Mouse (Mus musculus) layer of hippocampus, adult 9-10 months (tissue): Measurements from ENCODE around the gene Alox12b.

Experiments
- DNase-seq: peaks from one replicate; pipeline ENCODE4 v3.0.0; 2022; ENCODE audit warnings: low spot score

The Alox12b gene

DNA sequence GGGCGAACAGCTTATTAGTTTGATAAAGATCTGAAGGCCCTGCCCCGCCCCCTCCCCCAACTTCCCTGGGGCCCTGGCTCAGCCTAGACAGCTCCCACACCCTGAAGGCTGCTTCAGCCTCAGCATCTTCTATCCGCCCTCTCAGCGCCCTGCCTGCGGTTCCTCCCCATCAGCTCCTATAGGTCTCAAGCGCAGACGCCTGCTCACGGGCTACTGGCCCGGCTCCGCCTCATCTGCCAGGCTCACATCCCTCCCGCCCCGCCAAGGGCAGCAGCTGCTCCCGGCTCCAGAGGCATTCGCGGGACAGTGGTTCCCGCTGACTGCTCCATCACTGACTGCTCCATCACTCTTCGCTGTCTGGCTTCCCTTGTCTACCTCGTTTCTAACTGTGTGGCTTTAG, at the start of gene Alox12b:
Alox12b (plus strand) TSS at position 190 of the 400 bp plus-strand sequence.
- DNase-seq, result no peak

DNA sequence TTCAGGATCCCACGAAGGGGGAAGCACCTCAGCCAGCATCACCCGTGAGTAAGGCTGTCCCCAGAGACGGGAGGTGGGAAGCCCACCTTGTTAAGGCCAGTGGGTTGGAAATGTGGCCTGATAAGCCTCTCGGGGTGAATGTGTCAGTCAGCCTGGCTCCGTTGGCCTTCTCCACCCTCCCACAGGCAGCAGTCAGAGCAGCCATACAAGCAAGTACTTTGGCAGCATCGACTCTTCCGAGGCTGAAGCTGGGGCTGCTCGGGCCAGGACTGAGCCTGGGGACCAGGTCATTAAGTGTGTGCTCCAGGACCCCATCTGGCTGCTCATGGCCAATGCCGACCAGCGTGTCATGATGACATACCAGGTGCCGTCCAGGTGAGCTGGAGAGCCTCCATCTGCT, 49.1 kb upstream of the Alox12b start:
- no peak for DNase-seq

DNA sequence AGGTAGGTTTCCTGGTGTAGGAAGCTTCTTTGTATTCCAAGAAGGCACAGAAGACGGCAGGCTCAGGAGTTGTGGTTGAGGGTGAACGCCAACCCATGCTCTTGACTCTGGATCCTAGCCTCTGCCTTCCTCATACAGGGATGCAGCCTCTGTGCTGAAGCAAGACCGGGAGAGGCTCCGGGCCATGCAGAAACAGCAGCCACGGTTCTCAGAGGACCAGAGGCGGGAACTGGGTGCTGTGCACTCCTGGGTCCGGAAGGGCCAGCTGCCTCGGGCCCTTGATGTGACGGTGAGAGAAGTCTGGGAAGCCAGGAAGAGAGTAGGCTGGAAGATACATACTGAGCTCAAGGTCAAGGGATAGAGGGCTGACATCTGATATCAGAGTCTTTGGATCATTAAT, 48.6 kb upstream of the Alox12b start:
- no peak for DNase-seq

DNA sequence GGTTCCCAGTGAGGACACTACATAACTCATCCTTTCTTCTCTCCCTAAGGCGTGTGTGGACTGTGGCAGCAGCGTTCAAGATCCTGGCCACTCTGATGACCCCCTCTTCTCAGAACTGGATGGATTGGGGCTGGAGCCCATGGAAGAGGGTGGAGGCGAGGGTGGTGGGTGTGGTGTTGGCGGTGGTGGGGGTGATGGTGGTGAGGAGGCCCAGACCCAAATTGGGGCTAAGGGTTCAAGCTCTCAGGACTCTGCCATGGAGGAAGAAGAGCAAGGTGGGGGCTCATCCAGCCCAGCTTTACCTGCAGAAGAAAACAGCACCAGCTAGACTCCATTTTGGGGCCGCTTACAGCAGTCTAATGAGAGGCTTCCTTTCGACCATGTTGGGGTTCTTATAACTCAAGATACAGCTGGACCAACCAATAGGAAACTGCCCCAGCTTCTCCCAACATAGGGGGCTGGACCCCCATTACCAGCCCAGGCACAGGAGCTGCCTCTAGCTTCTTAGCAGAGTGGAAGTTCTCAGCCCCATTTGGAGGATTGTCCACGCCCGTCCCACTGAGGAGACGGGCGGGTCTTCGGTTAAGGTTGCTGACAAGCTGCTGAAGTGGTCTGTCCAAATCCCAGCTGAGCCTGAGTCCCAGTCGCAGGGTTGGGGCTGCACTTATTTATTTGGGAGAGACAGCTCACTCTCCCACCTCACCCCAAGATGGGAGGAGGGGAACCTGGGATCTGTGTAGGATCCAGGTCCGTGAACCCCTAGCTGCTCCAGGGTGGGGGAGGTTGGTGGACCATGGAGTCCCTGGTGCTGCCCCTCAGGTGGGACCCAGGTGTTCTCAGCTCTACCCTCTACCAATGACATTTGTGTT, 47.5 kb upstream of the Alox12b start:
- DNase-seq, result no peak

DNA sequence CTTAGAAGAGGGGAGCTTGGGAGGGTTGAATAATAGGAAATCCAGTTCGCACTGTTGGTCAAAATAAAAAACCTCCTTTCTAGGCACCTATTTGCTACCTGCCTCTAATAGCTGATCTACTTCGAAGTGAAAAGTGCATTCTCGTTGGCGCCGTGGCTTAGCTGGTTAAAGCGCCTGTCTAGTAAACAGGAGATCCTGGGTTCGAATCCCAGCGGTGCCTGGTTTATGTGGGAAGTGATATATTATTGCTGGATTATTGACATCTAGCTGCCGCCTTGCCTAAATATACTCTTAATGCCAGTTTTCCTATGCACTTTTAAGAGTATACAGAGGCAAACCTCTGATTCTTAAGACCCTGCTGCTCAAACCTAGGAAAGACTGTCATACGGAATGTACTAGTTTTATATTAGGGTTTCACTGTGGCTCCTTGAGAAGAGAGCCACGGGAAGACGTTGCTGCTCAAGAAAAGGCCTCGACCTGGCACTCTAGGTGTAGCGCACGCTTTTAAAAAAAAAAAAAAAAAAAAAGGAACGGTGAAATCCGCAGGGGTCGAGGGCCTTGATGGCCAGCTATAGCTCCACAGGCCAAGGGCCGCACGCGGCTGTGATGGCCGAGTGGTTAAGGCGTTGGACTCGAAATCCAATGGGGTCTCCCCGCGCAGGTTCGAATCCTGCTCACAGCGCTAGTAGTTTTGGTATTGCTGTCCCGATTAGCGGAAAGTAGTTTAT, 46.3 kb upstream of the Alox12b start:
- DNase-seq, result peak; percentile 81

DNA sequence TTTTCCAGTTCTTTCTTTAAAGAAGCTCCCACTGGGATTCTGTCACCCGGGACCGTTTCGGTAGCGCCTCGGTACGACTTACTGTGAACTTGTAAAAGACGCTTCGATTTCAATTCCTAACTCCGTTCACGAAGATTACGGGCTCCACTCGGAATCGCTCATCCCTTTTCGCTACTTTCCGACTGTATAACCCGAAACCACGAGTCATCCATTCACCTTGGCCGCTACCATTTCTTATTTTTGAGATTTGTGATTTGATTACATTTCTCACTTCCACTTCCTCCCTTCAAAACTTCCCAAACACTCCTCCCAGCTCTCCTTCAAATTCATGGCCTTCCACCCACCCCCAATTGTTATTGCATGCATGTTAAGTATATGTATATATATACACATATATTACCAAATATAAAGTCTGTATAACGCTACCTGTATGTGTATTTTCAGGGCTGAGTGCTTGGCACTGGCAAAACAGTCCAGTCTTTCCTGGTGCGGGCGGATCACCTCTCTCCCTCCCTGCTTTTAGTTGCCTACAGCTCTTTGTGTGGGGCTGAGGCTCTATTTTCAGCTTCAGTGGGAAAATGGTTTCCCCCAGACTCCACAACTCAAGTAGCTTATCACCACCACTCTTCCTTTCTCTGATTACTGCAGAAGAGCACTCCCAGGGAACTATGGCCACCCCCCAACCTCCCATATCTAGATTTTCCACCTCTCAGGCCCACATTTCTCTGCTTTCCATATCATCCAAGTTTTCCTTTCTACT, 45.6 kb upstream of the Alox12b start:
- DNase-seq, result no peak

DNA sequence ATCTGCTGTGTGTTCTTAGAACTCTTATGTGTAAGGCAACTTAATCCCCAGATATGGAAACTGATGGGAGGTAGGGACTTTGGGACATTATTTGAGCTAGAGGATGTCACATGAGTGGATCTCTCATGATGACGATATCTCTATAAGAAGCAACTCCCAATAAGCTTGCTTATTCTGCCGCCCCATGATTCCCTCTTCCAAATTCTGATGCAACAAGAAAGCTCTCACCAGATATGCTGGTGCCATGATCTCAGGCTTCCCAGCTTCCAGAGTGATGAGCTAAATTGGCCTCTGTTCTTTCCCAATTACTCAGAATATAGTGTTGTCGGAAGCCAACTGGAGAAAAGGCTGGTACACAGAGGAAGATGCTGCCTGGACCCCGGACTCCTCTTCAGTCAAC, 44.9 kb upstream of the Alox12b start:
- no peak for DNase-seq

DNA sequence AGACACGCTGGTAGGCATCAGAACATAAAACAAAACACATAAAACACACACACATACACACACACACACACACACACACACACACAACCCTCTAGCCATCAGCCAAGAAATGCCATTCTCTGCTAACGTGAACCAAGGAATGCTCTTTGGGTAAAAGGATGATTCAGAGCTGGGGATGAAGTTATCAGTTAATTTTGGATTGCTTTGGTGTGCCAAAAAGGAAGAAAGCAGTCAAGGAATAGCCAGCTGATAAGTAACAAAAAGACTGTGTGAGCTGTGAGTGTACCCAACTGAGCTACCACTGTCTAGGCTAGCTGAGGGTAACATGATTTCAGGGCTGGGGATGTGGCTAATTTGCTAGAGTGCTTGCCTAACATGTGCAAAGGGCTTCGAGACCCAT, 42.8 kb upstream of the Alox12b start:
- no peak for DNase-seq

DNA sequence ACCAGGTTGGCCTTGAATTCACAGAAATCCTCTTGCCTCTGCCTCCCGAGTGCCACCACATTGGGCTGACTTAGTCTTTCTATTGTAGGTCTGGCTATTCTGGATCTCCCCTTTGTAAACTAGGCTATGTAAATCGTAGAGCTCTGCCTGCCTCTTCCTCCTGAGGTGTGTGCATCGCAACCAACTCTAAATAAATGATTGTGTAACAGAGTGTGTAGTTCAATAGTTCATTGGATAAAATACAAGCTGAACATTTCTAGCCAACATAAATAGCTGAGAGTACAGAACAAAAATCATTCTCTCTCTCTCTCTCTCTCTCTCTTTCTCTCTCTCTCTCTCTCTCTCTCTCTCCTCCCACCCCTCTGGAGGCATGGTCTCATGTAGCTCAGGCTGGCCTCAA, 42.2 kb upstream of the Alox12b start:
- DNase-seq, result no peak

DNA sequence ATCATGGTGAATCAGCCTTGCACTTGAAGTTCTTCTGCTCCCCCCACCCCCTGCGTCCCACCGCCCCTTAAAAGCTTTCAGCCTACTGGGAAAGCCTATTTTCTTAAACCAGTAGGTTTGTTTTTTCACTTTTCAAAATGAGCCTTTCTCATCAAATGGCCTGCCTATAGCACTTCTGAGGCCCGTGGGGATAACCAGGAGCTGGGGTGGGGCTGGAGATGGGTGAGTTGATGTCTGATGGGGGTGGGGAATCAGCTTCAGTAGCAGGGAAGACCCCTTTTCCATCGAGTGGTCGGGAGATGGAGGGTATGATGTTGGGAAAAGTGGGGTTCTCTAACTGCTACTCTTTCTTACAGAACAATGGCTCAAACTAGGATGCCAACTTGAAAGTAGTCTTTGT, 39.9 kb upstream of the Alox12b start:
- DNase-seq, result no peak

DNA sequence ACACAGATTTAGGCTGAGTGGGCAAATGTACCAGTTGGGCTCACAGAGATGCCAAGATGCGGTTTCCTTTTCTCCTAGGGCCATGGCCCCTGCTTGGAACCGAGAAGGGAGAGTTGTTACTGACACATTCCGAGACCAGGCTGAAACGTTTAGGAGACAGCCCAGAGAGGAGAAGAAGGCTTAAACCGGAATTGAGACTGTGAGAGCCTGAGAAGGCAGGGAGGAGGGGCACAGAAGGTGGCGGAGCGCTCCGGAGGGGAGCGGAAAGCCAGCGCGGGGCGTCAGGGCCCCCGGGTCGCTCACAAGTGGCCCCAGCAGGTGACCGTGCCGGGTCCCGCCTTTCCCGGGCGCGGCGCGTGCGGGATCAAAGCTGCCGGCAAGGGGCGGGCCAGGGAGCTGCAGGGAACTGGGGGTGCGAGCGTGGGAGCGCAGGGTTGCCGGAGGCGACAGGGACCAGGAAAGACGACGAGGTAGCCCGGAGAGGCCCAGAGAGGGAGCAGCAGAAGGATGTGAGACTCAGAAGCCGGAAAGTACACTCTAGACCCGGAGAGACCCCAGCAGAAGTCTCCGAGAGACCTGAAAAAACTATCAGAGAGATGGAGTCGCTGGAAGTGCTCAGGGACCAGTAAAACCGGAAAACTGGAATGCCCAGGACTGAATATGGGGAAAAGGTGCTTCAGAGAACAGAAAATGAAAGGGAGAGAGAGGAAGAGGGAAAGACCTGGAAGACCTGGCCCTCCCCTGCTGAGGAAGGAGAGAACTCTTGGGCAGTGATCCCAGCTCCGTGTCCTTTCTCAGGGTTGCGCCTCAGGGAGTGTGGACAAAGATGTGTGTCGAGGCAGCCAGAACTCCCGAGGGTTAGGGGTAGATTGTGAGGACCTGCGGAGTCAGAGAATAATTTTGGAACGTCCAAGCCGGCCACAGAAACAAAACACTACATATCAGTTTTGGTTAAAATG, 38.8 kb upstream of the Alox12b start:
- no peak for DNase-seq

DNA sequence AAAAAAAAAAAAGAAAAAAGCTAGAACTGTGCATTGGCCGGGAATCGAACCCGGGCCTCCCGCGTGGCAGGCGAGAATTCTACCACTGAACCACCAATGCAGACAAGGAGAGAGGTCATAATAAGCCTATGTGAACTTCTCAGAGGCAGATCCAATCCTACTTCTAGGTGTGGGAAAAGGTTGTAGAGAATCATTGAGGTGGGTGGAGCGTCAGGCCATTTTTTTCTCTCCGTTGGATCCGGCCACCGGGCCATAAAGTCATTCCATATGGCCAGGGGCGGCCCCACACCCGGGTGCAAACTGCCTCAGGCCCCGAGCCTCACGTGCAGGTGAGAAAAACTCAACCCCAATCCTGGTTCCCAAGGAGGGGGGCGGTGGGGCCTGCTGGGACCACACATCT, 38.0 kb upstream of the Alox12b start:
- DNase-seq, result peak; percentile 89

DNA sequence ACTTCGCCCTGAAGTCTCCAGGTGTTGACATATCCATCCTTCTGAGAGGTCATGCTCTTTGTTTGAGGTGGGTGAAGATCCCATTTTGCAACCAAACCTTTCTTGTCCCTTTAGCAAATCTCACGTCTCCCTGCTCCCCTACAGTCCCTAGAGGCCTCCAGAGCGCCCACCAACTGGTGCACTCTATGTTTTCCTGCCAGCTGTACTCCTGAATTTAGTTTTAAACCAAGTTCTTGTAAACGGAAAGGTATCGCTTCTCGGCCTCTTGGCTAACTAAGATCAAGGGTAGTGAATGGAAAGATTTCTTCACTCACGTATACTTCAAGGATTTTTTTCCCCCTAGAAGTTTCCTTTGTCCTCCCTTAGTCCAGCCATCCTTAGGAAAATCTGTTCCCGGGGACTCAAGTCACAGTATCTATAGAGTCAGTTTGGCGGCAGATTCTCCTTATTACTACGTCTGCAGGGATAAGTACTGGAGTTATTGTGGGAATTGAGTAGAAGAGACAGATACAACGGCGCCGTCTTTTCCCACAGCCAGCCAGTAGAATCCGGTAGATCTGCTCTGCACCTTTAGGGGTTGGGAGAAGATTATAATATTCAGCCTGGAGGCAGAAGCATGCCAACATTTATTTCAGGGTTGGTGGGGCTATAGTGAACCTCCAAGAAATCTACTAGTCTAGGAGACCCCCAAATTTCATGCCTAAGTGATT, 37.2 kb upstream of the Alox12b start:
- DNase-seq, result no peak

DNA sequence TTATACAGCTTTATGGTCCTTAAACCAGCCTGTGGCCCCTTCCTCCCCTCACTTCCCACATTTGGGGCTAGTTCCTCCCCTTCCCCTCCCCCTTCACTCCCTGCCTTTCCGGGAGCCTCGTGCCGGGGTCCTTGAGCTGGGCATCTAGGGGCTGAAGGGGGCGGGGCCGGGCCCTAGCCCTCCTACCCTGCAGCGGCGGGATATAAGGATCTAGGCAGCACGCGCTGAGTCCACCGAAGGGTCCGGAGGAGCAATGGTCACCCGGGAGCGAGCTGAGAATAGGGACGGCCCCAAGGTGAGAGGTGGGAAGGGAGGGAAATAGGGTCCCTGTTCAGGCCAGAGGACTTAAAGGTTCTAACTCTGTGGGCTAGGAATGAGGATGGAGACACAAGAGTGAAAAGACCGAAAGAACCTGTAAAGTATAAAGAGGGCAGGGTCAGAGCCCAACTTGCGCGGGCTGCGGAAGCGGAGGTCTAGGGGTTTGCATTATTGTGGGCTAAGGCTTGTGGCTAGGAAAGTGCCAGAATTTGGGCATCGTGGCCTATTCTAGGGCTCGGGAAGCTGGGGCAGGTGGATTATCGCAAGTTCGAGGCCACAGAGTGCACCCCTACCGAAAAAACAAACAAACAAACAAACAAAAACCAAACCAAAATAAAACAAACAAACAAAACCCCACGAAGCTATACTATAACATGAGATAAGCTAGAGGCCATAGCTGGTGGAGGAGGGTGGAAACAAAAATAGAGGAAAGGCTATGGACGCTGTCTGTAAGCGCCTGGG, 36.4 kb upstream of the Alox12b start, which contains the start of gene Hes7:
Hes7 (plus strand) TSS at position 184 of the 780 bp plus-strand sequence.
- no peak for DNase-seq

DNA sequence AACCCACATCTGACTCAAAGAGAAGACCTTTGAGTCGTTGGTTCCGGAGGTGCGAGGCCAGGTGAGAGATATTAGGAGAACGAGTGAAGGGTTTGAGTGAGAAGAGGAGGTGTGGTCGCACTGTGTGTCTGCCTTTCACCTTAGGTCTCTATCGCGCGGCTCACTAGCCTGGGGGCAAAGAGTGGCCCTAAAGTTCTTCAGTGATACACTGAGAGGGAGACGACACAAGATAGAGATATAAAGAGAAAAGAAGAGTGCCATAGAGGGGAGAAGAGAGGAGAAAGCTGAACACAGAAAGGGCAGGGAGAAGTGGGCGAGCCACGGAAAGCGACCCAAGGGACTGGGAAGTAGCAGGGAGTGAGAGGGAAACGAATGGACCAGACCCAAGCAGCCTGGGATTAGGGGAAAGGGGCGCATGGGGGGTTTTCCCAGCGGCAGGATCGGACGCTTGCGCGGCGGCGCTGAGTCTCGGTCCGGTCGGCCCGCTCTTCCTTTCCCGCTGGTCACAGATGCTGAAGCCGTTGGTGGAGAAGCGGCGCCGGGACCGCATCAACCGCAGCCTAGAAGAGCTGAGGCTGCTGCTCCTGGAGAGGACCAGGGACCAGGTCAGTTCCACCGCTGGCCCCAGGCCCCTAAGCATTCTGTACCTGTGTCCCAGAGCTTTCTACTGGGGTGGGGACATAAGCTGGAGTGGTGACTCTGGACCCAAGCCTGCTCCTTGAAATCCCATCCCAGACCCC, 35.6 kb upstream of the Alox12b start:
- no peak for DNase-seq

DNA sequence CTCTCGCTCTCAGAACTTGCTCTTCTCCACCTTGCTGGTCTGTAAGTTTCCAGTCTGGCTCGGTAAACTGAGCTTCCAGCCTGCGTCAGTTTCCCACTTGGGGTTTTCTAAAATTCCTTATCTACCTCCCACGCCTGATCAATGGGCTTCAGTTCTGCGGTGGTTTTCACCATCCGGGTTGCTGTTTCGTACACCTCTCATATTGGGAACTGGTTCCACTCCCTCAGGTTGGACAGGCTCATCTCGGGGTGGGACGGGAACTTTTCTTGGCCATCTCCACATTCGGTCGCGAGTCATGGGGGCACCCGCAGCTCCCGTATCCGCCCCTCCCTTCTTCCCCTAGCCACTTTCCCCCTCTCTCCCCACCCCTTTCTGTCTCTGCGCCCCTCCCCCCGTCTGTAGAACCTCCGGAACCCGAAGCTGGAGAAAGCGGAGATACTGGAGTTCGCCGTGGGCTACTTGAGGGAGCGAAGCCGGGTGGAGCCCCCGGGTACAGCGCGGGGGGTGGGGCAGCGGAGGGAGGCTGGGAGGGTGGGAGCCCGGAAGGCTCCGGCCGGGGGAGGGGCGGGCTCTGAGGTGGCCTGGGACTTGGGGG, 35.0 kb upstream of the Alox12b start:
- DNase-seq, result no peak

DNA sequence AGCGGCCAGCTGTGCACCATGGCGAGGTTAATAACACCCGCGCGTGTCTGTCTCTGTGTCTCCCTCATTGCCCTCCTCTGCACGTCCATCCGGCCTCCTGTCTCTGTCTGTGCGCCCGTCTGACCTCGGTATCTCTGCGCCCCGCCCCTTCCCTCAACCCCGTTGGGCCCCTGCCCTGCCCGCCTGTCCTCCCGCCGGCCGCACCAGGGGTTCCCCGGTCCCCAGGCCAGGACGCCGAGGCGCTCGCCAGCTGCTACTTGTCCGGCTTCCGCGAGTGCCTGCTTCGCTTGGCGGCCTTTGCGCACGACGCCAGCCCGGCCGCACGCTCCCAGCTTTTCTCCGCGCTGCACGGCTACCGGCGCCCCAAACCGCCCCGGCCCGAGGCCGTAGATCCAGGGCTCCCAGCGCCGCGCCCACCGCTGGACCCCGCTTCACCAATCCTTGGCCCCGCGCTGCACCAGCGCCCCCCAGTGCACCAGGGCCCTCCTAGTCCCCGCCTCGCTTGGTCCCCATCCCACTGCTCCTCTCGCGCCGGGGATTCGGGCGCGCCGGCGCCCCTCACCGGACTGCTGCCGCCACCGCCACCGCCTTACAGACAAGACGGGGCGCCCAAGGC, 34.3 kb upstream of the Alox12b start, which contains the start of gene 9130213A22Rik:
9130213A22Rik (minus strand) TSS at position 254 of the 616 bp plus-strand sequence.
- peak; percentile 80 for DNase-seq

DNA sequence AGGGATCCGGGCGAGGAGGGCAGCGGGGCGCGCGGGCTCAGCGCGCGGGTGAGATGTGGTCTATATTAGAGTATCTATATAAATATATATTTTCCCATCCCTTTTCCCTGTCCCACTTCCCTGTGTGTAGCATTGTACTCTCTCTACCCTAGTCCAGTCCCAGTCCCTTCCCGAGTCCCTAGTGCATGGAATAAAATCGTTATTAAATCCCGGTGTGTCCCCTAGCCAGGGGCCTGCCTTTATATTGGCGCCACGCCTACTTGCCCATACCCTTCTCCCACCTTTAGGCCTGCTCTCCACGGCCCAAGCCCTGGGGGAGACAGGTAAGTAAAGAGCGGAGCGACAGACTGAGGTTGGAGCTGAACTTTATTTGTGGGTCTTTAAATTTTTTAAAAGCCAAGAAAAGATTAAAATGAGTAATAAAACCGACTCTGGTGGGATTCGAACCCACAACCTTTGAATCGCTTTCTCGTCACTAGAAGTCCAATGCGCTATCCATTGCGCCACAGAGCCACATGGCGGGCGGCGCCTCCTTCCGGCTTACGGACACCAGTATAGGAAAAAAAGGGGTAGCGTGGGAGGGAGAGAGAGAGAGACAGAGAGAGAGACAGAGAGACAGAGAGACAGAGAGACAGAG, 33.6 kb upstream of the Alox12b start:
- DNase-seq, result peak; percentile 95
